11 mouse cellular contexts compared by ENCODE assay signal in the genomic region with DNA sequence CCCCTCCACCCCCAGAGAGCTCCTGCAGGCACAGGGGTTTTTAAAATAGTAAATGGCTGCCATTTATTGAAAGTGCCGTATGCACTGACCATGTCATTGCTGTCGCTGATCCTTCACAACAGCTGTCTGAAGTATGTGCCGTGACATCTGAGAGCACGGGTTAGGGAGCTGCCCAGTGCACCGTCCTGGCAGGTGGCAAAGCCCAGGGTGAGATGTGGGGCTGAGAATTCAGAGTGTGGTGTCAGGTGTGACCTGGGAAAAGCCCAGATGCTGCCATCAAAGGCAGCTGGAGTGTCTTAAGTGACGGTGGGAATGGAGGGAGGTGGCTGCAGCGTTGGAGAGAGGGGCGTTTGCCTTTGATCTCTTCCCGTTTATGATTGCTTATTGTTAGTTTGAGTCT.
DNase-seq lines count a peak whose midpoint lies in the region; ATAC-seq and TF ChIP-seq lines count a peak whose summit lies in the region.
"Had no signal": no experiment of that assay in that cellular context is flagged by ENCODE, and none has a peak within 500 bp of the region (broad histone marks: within the 10 kb centered on the region; RNA-seq: fewer than 3 reads in every experiment).

No protein-coding gene starts in this region.

- H3K9me3 ChIP-seq in forebrain, embryonic 11.5 days (ENCODE audit: control insufficient read depth, low read length): no peaks in the 10 kb centered on the region; the same call in 1 of the 2 replicates
- no peaks in the 10 kb centered on the region for H3K9me3 ChIP-seq in forebrain, postnatal 0 days (ENCODE audit: low read length)
- no peaks in the 10 kb centered on the region for H3K9me3 ChIP-seq in limb, embryonic 14.5 days (ENCODE audit: control insufficient read depth, low read length)

- peak overlapping the region; percentile 13; the same call in 1 of the 2 replicates for H3K27ac ChIP-seq in forebrain, embryonic 11.5 days (ENCODE audit: low read depth, low read length)
- no peak overlapping the region for H3K27ac ChIP-seq in forebrain, postnatal 0 days (ENCODE audit: low read depth, low read length)
- H3K27ac ChIP-seq in limb, embryonic 14.5 days (replicated peaks; ENCODE audit: low read depth, low read length): no peak overlapping the region
- H3K27ac ChIP-seq in olfactory bulb, adult 2 months (ENCODE audit: insufficient read depth, low read depth, low read length): peak overlapping the region; percentile 55

- H3K4me2 ChIP-seq in forebrain, embryonic 11.5 days (ENCODE audit: low read depth, low read length, severe bottlenecking): no peak overlapping the region
- no peak overlapping the region for H3K4me2 ChIP-seq in forebrain, postnatal 0 days (ENCODE audit: low read depth)
- H3K4me2 ChIP-seq in limb, embryonic 14.5 days (replicated peaks; ENCODE audit: low read depth, low read length, severe bottlenecking): no peak overlapping the region

- no peak for ATAC-seq in forebrain, embryonic 11.5 days (replicated peaks; ENCODE audit: low FRiP score)
- ATAC-seq in forebrain, postnatal 0 days: no peak
- peak; percentile 72 for ATAC-seq in limb, embryonic 14.5 days (ENCODE audit: low FRiP score, low read depth)
- ATAC-seq: liver, postnatal 0 days had no signal

- H3K9ac ChIP-seq in forebrain, embryonic 11.5 days (ENCODE audit: low read length): no peak overlapping the region
- H3K9ac ChIP-seq in forebrain, postnatal 0 days: no peak overlapping the region
- no peak overlapping the region for H3K9ac ChIP-seq in limb, embryonic 14.5 days (ENCODE audit: low read depth, low read length, severe bottlenecking)
- H3K9ac ChIP-seq: liver, postnatal 0 days had no signal

- no peak for TF ChIP-seq POLR2A in limb, embryonic 14.5 days (IDR thresholded peaks at IDR 0.05; ENCODE audit: borderline replicate concordance, extremely low read depth, insufficient read depth, insufficient read length)
- no peak for TF ChIP-seq POLR2A in olfactory bulb, adult 2 months (IDR thresholded peaks at IDR 0.05; ENCODE audit: insufficient read depth, low read depth, low read length)

- H3K4me1 ChIP-seq in forebrain, embryonic 11.5 days (replicated peaks; ENCODE audit: control insufficient read depth, insufficient read depth, low read length): peaks cover 1% of the 10 kb centered on the region; the same call in 1 of the 2 replicates
- H3K4me1 ChIP-seq in forebrain, postnatal 0 days (ENCODE audit: insufficient read depth): peaks cover 9% of the 10 kb centered on the region; the same call in 1 of the 2 replicates
- H3K4me1 ChIP-seq in limb, embryonic 14.5 days (ENCODE audit: control insufficient read depth, insufficient read depth, low read length): peaks cover 4% of the 10 kb centered on the region; the same call in 1 of the 2 replicates
- H3K4me1 ChIP-seq in olfactory bulb, adult 2 months (ENCODE audit: control insufficient read depth, insufficient read depth, low read length): peaks cover 36% of the 10 kb centered on the region

- H3K4me3 ChIP-seq in forebrain, embryonic 11.5 days (ENCODE audit: low read depth, low read length): no peak overlapping the region
- no peak overlapping the region for H3K4me3 ChIP-seq in forebrain, postnatal 0 days (ENCODE audit: low read depth, low read length)
- no peak overlapping the region for H3K4me3 ChIP-seq in limb, embryonic 14.5 days (replicated peaks; ENCODE audit: low read length)
- no peak overlapping the region for H3K4me3 ChIP-seq in olfactory bulb, adult 2 months (ENCODE audit: insufficient read depth, low read depth, low read length)

- TF ChIP-seq CTCF in forebrain, postnatal 0 days (IDR thresholded peaks at IDR 0.05; ENCODE audit: low read depth): no peak
- no peak for TF ChIP-seq CTCF in olfactory bulb, adult 2 months (IDR thresholded peaks at IDR 0.05; ENCODE audit: insufficient read depth, low read depth, low read length)

- H3K27me3 ChIP-seq in forebrain, embryonic 11.5 days (ENCODE audit: control insufficient read depth, insufficient read depth, low read length): no peaks in the 10 kb centered on the region
- no peaks in the 10 kb centered on the region for H3K27me3 ChIP-seq in forebrain, postnatal 0 days (ENCODE audit: insufficient read depth, low read length)
- no peaks in the 10 kb centered on the region for H3K27me3 ChIP-seq in limb, embryonic 14.5 days (ENCODE audit: control insufficient read depth, insufficient read depth, low read length)

- DNase-seq in forebrain, embryonic 11.5 days (ENCODE audit: low spot score): no peak
- no peak for DNase-seq in forebrain, postnatal 0 days
- DNase-seq in thymus, postnatal 25 days: peak; percentile 34
- DNase-seq in thymus, postnatal 36 days: no peak
- no peak for DNase-seq in limb, embryonic 14.5 days (ENCODE audit: low spot score)
- no peak for DNase-seq in heart, adult 9 months (ENCODE audit: low spot score in 2 of 2)
- no peak for DNase-seq in adrenal gland, adult (ENCODE audit: inconsistent age in 2 of 2, low spot score in 1 of 2)
- DNase-seq: cerebellum, adult 18-20 months; kidney, adult 11 months; liver, postnatal 0 days had no signal

- H3K36me3 ChIP-seq in forebrain, embryonic 11.5 days (ENCODE audit: control insufficient read depth, insufficient read depth, low read length): peaks cover 5% of the 10 kb centered on the region; the same call in 1 of the 2 replicates
- H3K36me3 ChIP-seq in forebrain, postnatal 0 days (ENCODE audit: insufficient read depth): peaks cover 23% of the 10 kb centered on the region
- H3K36me3 ChIP-seq in limb, embryonic 14.5 days (ENCODE audit: control insufficient read depth, insufficient read depth, low read length): peaks cover 27% of the 10 kb centered on the region

- 58% methylated on average over 9 of the region's 9 CpGs for WGBS in forebrain, embryonic 11.5 days
- WGBS in forebrain, postnatal 0 days: 55% methylated on average over 9 of the region's 9 CpGs
- WGBS in limb, embryonic 14.5 days: 40% methylated on average over 9 of the region's 9 CpGs
- 57% methylated on average over 9 of the region's 9 CpGs for WGBS in olfactory bulb, adult 2 months

Comparison
In these comparisons a context has a peak if more than half of its experiments do, and no peak if none do; other contexts are left out.
1. H3K27ac ChIP-seq: peak in forebrain, embryonic 11.5 days (single experiment) and olfactory bulb, adult 2 months (single experiment); none in forebrain, postnatal 0 days (single experiment) and limb, embryonic 14.5 days (single experiment).